Mouse (Mus musculus) thymus, postnatal 25 days (tissue): ENCODE measurements around the gene P4hb.
A peak's percentile ranks its signal among the peaks of the same experiment; 100 is the strongest.
"Not testable (repeated sequence)": the region's sequence is repeated elsewhere in the genome, so short reads cannot be mapped to it uniquely, and the experiment has no call there.

Source experiments
- DNase-seq: peaks from one replicate; pipeline ENCODE4 v3.0.0; 2022

P4hb gene

DNA sequence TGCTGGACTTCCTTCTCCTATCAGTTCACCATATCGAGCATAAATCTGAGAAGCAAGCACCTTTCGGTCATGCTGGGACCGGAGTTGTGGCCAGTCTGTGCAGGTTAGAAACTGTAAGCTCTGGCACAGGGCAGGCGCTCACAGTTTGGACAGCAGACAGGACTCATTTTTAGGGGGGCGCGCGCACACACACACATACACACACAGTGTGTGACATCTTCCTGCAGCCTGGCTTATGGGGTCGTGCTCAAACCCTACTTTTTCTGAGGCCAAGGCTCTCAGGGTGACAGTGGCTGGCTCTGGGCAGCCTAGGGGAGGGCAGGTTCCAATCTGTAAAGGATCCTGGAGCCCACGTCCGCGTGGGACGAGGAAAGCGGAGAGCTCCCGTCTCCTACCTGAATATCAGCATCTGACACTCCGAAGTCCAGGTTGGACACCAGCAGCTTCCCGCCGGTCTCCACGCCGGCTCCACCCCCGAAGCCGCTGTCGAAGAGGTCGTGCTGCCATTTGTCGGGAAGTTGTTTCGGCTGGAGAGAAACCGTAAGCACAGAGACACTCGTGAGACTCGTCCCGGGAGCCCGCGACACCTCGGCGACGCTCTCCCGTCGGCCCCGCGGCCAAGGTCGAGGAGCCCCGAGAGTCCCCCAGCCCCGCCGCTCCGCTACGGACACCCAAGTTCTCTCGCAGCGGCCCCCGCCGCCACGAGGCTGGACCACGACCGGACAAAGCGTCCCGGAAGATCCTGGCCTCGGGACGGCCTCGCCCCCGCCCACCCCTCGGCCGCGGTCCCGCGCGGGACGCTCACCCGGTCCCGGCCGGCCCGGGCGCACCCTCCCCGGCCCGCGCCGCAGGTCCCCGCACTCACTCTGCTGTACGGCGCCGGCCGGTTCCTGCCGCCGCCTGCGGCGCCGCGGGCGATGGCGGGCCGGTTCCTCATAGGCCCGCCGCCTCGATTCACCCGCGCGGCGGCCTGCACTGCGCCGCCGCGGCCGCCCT lies 24.5 kb upstream of the P4hb start:
- DNase-seq = no peak

DNA sequence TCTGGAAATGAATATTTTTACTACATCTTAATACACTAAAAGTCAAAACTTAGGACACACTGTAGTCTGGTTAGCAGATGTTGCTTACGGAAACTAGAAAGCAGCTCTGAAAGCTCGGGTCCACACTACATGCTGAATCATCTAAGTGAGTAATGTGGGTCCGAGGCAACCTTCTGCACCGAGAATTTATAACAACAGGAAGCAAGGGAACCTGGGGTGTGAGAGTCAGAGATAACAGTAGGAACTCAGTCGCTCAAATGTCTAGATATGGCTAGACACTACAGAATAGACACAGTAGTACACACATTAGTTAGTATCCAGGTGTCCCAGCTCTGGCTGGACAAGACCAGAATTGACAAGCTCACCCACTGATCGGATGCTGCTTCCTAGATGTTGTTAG lies 15.5 kb upstream of the P4hb start:
- no peak for DNase-seq

DNA sequence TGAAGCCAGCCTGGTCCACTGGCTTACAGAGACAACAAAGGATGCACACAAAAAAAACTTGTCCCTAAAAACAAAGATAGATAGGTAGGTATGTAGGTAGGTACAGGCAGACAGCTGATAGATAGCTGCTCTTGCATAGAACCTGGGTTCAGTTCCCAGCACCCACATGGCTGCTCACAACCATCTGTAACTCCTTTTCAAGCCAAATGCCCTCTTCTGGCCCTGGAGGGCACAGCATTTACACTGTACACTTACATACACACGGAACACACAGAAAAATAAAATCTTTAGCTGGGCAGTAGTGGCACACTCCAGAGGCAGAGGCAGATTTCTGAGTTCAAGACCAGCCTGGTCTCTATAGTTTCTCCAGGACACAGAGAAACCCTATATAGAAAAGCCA lies 10.9 kb upstream of the P4hb start:
- DNase-seq = no peak

DNA sequence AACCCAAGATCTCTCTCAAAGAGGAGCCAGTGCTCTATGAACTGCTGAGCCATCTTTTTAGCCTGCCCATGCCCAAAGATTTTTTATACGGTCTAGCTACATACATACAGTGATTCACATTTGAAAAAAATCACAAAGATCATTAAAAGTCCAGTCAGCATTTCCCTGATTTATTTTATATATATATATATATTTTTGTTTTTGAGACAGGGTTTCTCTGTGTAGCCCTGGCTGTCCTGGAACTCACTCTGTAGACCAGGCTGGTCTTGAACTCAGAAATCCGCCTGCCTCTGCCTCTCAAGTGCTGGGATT lies 9.9 kb upstream of the P4hb start:
- DNase-seq = not testable (repeated sequence)

DNA sequence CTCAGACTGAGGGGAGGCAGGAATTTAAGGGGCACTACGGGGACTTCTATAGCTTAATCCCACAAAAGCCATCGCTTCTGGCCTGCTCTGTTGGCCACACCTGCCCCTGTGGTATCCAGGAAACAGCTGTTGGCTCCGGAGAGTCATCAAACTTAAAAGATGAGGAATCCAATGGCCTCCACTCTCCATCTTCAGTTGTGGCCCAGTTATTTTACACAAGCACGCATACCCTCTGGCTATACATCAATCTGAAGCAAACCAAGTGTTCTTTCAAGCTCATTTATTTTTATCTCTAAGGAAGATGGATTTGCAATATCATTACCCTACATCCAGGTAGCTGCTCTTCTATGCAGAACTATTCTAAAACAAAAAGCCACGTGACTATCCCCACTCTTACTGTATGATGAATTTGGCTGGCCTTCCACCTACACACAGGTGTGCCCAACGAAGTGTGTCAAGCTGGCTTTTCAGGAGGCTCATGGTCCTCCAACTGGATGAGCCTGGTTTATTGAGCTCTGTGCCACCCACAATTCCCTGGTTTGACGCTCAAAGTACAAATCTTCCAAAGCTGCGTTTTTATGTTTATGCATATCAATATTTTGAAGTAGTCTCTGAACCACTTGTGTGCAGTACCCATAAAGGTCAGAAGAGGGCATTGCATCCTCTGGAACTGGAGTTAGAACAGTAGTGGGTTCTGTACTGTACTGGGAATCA lies 9.4 kb upstream of the P4hb start:
- DNase-seq = peak; percentile 64

DNA sequence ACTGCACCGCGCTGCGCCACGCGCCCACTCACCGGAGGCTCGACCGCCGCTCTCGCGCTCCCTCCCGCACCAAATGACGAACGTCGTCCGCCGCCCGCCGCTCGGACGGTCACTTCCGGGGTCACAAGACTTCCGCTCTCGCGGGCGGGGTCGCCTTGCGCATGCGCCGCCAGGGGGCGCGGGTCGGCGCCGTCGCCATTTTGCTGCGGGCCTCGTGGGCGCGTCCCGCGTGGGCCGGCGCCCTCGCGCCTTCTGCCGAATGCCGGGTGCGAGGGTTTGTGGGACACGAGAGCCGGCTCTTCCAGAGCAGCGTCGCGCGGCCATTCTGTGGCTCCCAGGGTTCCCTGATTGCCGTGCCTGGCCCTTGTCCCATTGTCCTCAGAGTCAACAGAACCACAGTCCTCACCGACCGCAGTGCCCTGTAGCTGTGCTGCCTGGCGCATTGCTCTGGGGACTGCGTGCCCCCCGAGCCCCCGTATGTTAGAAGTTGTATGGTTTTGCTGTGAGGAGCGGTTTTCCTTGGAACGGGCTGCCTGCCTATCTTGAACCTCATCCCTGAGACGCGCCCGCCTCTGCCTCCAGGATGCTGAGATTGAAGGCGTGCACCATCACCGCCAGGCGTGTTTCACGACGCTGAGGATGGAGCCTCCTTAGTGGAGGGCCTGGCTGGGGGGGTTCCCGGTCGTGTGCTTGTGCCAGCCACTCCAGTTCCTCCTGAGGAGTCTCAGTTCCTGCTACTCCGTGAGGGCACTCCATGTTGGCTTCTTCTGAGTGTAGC lies 8.6 kb upstream of the P4hb start, which contains the start of gene Arhgdia:
Gene Arhgdia (minus strand): TSS at position 135 of the 778 bp plus-strand sequence.
- DNase-seq = peak; percentile 90

DNA sequence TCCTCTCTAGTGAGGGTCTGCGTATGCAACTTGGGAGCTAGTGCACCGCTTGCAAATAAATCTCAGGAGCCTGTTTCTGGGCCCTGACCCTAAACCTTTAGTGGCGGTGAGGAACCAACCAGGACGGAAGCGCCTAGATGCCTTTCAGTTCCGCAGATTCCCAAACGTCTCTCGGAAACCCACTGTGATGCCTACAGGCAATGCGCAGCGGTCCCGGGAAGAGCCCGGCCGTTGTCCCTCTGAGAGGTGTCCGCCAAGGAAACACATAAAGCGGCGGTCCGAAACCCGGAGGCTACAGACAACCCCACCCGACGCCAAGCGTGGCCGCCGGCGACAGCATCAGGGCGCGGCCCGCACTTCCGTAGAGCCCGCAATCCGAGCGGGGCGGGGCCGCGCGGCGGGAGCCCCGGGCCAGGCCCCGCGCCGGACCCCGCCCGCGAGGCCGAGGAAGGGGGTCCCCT lies 7.8 kb upstream of the P4hb start:
- DNase-seq = peak; percentile 51

DNA sequence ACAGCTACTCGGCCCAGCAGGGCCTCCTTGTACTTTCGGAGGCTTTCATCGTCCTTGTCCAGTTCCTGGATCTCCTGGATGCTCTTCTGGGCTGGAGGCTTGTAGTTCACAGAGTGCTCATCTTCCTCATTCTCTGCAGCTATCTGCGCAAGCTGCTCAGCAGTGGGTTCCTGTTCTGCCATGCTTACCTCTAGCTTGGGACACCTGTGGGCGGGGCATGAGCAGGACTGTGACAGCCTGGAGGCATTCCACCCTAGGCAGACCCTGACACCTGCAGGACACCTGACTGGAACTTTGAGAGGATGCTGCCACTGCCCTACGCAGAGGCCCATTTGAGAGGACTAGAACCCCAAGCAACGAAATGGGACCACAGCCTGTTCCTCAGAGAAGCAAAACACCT lies 7.1 kb upstream of the P4hb start:
- DNase-seq = peak; percentile 30

DNA sequence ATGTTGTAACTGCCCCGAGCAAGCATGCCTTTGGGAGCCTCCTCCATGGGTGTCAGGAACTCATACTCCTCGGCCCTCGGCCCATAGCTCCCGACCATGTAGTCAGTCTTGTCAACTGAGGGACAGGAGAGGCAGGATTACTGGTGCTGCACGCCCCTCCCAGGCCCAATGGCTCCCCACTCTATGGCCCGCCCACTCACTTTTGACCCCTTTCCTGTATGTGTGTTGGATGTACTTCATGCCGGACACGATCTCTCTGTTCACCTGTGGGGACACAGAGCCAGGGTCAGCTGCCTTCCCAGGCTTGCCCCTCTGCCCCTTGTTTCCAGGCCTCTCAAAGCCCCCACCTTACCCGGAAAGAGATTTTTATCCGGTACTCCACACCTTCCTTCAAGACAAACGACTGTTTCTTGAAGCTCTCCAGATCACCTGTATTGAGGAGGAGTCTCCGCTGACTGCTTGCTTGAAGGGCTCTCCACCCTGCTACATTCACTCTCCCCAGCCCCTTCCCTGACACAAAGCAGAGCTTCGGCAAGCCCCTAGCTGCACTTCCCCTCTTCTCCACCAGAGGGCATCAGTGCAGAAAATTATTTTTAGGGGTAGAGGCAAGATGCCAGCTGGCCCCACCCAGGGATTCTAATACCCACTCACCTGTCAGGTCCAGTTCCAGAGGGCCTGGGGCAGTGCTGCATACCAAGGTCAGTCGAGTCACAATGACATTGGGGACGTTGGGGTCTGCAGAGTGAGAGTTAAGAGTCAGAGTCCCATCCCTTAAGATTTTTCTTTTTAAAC lies 6.5 kb upstream of the P4hb start:
- peak; percentile 87 for DNase-seq

DNA sequence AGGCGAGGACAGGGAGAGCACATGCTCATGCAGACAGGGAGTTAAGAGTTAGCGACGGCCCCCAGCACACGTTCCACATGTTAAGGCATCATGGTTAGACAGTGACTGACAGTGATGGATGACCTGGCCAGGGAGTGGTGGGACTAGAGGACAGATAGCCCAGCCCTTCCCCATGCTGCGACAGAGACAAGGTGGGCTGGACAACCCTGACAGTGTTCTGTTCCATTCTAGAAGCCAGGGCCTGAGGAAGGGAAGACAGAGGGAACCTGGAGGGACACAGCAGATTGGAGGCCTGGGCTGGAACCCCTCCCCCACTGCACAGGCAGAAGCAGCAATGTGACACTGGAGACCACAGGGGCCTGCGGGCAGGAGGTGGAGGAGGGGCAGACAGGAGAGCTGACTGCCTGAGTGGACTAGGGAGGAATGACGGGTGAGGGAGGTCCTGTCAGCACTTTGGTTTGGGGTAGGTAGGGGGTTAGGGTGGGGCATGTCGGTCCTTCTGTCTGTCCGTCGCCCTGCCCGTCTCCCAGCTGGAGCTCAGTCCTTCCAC lies 5.7 kb upstream of the P4hb start:
- no peak for DNase-seq

DNA sequence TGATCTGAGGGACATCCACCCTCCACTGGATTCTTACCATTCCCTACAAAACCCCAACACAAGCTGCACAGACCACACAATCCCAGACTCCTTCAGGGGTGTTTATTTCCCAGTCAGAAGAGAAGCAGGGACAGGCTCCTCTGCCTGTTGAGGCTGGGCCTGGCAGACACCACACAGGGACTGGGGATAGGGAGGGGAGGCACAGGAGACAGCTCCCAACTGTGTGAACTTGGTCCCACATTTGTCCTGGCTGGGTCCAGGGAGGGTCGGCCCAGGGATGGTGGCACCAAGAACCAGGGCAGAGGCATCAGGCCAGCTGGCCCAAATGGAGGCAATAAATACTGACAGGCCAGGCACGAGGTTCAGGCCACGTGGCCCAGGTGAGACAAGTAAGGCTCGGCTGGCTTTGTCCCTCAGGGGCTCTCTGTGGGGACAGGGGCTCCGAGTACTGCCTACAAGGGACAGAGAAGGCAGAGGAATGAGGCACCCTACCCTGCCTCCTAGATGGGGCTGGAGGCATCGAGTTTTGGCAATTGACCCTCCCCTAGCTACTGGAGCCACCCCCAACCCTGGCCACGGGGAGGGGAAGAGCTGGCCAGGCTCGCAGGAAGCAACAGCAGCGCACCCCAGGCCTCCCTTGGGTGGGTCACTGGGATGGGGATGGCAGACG lies 5.1 kb upstream of the P4hb start:
- no peak for DNase-seq

DNA sequence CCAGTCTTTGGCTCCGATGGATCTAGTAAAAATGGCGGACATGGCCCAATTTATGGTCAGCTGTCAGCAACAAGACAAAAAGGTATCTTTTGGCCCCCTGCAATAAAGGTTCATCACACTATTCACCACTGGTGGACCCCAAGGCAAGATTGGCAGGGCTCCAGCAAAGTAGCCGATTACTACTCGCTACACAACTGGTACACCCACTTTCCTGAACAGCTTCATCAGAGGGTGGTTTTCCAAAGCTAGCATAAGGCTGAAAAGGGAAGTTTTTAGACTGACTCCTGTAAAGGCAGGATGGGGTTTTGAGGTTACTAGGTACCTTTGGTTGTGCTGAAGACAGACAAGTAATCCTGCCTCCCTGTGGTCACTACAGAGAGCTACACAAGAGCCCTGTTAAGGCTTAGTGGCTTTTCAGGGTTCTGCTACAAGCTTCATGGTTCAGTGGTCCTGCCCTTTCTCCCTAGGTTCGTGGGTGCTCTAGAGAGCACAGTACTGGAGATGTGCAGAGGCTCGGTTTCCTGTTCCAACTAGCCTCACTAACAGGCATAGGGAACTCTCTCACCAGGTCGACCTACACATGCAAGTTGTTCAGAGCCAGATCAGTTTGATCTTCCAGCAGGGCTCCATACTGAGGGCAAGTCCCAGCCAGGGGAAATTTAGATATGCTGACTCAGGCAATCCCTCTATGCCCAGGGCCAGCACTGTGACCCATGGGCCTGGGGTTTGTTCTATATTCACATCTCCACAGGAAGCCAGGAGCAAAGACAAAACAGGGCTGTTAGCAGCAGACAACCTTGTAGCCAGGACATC lies 4.4 kb upstream of the P4hb start:
- DNase-seq = peak; percentile 26

DNA sequence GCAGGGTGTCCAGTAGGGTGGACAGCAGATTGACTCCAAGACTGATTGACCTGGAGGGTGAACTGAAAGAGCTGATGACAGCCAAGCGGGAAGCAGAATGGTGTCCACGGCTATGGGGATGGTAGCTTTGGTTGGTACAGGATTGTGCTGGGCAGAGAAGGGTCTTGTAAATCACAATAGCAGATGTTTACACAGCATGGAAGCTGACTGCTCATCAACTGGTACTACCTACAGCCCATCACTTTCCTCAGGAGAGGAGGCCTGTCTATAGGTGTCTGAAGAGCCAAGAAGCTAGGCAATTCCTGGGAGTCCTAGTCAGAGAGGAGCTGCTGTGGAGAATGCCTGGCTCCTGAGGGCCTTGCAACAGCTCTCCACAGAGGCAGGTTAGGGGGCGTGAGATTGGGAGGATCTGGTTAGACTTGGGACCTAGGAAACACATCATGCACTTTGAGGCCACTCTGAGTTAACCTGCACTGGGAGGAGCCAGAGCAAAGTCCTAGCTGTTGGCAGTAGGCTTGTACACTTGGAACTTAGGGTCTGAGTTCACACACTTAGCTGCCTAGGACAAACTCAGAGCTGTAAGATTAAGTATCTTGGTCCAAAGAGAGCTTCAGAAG lies 3.4 kb upstream of the P4hb start:
- no peak for DNase-seq

DNA sequence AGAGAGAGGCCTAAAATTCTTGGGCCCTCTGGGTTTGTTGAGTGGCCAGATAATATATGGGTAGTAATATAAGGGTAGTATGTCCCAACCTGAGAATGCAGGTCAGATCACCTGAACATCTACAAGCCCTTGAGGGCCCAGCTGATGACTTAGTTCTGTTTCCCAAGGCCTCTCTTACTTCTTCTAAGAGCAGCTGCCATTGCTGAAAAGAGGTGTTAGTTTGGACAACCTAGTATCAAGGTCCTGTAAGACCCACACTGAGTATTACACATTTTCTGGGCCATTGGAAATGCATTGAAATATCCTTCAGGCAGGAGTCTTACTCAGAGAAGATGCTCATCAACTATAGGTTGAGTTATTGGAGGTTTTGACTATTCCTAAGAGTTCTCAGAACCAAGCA lies 2.9 kb upstream of the P4hb start:
- DNase-seq = no peak

DNA sequence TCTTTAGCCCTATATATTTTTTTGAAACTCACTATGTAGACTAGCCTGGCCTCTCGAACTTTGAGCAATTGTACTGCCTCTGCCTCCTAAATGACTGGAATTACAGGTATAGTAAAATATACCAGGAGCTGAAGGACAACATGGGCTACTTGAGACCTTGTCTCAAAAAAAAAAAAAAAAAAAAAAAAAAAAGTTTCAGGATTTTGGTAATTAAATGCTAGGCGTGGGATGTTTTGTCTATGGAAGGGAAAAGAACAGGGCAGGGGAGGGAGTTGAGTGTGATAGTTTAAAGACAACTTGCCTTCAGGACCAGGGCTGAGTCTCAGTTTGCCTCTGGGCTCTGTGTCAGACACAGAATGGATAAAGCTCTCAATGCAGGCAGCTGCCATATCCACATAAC lies 2.0 kb upstream of the P4hb start:
- no peak for DNase-seq

DNA sequence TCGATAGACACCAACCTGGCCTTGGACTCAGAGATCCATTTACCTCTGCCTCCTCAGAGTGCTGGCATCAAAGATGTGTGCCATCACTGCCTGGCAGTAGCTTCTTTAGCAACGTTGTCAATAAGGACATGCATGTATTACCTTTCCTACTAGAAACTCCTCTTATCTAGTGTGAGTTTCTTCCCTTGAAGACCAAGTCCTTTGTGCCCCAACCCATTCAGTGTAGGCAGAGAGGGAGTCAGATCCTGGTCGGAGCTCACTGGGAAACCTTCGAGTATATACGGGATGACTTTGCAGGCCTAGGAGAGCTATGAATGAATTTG lies 1.2 kb upstream of the P4hb start:
- DNase-seq = no peak

DNA sequence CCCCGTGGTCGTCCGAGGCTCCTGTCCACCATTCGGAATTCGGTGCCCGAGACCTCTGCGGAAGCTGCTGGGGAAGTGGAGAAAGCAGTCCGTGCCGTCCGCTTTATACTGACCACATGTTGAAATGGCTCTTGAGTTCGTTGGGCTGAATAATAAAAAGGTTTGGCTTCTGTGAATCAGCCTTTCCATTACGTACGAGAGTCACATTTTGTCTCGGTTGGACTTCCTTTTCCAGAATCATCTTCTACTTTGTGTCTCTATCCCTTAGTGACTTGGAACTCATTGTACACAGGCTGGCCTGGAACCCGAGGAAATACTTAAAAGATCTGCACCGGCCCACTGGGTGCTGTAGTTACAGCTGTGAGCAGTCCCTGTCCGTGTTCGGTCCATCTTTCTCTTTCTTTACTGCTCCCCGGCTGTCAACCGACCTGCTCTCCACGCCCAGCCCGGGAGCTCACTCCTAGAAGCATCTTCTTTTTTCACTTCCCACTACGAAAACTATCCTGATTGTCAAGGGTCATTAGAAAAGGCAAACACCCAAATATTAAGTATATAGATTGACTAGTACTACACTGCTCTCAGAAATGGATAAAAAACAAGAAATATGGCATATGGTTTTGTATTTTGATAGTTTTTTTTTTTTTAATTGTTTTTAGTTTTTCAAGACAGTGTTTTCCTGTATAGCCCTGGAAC lies 678 bp upstream of the P4hb start:
- DNase-seq = no peak

DNA sequence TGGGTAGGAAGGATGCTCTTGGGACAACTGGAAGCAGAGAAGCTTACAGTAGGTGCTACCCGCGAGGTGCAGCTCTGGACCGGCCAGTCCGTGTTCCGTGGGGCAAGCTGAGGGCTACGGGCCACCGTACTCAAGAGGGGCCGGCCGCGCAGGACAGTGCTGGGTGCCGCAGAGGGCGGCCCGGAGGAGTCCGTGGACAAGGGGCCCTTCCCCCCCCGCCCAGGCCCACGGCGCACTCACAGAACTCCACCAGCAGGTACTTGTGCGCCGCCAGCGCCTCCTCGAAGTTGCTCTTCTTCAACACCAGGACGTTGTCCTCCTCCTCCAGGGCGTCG lies 669 bp downstream of the P4hb start:
- no peak for DNase-seq

DNA sequence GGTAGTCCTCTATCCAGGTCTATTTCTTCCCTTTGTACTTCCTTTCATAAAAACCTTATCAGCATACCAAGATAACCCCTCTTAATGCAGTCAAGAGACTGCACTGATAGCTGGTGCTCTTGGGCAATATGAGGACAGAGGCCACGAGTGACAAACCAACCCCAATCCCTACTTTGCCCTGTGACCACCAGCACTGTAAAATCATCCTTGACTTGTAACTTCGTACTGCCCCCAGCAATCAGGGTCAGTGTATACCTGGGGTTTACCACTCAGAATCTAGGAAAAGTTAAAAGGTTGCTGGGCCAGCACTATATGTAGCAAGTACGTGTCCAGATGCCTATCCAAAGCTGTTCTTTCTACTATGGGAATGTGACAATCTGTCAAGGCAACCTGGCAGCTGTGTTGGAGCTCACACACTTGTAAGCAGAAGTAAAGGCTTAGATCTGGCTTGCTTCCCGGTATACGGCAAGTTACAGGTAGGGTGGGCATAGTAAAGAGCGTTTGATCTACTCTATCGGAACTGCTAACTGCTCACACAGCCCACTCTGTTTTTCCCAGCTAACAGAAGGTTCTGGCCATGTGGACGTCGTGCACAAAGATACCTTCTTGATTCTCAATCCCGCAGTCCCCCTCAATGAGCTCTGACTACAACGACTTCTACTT lies 1.2 kb downstream of the P4hb start:
- DNase-seq = no peak
